Mouse (Mus musculus) olfactory bulb, adult 2 months (tissue): ENCODE results near the gene Tctex1d1. TPM values are rescaled to one million over a fixed set of nuclear protein-coding genes. Genes with fewer than 3 reads are reported as not detected.

Experiments
- H3K27ac ChIP-seq: fragments of 200-500 bp; 2 replicates; pipeline ENCODE4 v1.5.1; 2012; ENCODE audit warnings: low read depth, low read length; ENCODE audit not compliant: insufficient read depth
- H3K4me1 ChIP-seq: fragments of 200-500 bp; 2 replicates; pipeline ENCODE4 v1.6.1; 2012; ENCODE audit warnings: low read length; ENCODE audit not compliant: control insufficient read depth, insufficient read depth
- H3K4me3 ChIP-seq: fragments of 200-500 bp; 2 replicates; pipeline ENCODE4 v1.5.1; 2012; ENCODE audit warnings: mild to moderate bottlenecking, low read depth, low read length, moderate library complexity; ENCODE audit not compliant: insufficient read depth
- CTCF ChIP-seq: fragments of 200-500 bp; IDR thresholded peaks from 2 replicates; pipeline ENCODE4 v1.5.1; 2012; ENCODE audit warnings: low read depth, mild to moderate bottlenecking, low read length, moderate library complexity; ENCODE audit not compliant: insufficient read depth
- POLR2A ChIP-seq: fragments of 200-500 bp; IDR thresholded peaks from 2 replicates; pipeline ENCODE4 v1.6.1; 2012; ENCODE audit warnings: mild to moderate bottlenecking, low read depth, low read length, moderate library complexity; ENCODE audit not compliant: insufficient read depth
- WGBS: fragments of 180-500 bp; shearing (Covaris S2); methylation state at CpG from one replicate; pipeline ENCODE4 v1.1.7; 2018; 5-methylcytosine and 5-hydroxymethylcytosine counted together
- polyA plus RNA-seq: library from polyadenylated mRNA; stranded (reverse); fragments of >200 nt; gene quantifications from 2 replicates; pipeline ENCODE4 v1.2.4, GENCODE M21; 2012; ENCODE audit warnings: low replicate concordance; ENCODE audit not compliant: missing spikeins, insufficient read depth, insufficient read length

Tctex1d1 gene
- polyA plus RNA-seq, 1 experiment: not detected

DNA sequence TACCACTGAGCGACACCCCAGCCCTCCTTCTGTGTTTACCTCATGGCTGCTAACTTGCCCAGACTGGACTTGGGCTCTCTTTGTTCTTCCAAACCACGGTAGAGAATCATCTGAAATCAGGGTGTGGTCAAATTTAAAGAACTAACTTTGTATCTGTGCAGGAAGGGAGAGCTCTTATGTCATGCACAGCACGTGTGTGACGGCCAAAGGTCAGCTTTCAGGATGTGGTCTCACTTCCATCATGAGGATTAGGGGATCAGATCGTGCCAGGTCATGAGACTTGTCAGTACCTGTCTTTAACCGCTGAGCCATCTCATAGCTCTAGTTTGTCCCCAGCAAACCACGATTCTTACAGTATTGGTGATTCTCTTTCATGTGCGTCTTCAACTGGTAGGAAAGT lies 3.3 kb downstream of the Tctex1d1 start:
- 93% methylated on average over 8 of the region's 8 CpGs for WGBS
- TF ChIP-seq POLR2A (no peak), CTCF (no peak)
- H3K27ac ChIP-seq: no peak overlapping the region

DNA sequence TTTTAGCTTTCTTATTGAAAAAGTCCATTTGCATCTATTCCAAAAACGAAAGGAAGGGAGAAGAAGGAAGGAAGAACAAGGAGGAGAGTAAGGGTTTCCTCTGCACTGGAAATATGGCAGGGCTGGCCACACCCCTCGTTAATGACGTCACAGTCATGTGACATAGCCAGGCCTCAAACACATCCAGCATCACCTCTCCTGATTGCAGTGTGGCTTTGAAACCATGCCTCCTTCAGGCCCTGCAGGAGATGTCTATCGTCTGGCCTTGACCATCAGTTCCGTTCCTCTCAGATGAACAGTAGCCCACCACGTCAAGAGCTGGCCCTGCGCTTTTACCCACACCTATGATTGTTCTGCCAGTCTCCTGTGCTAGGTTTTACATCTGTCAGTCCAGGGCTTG lies 7.8 kb downstream of the Tctex1d1 start:
- WGBS: 82% methylated on average over 7 of the region's 7 CpGs
- TF ChIP-seq POLR2A (no peak), CTCF (no peak)
- no peak overlapping the region for H3K4me3 ChIP-seq
- H3K27ac ChIP-seq: no peak overlapping the region
- no peaks in the 10 kb centered on the region for H3K4me1 ChIP-seq

More for the DNA sequence above, 3.3 kb downstream of the Tctex1d1 start:
- H3K4me1 ChIP-seq: peaks cover 10% of the 10 kb centered on the region
- no peak overlapping the region for H3K4me3 ChIP-seq

DNA sequence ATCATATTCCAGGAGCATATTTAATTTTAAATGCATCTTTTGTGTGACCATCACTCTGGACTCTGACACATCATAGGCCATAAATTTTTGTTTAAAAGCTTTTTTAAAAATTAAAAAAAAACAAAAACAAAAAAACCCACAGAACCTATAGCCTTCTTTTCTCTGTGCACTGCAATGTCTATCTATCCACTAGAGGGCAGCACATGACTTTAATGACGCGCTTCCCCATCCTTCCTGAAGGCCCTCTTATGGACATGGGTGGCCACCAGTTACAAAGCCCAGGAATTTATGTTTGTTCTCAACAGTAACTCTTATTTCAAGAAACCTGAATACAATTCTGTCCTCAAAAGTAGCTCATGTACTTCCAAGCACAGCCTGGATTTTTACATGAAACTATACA lies 8.5 kb downstream of the Tctex1d1 start:
- H3K4me1 ChIP-seq: no peaks in the 10 kb centered on the region
- H3K4me3 ChIP-seq: no peak overlapping the region
- H3K27ac ChIP-seq: no peak overlapping the region
- 4% methylated on average over 2 of the region's 2 CpGs for WGBS
- no peak for TF ChIP-seq CTCF
- no peak for TF ChIP-seq POLR2A

DNA sequence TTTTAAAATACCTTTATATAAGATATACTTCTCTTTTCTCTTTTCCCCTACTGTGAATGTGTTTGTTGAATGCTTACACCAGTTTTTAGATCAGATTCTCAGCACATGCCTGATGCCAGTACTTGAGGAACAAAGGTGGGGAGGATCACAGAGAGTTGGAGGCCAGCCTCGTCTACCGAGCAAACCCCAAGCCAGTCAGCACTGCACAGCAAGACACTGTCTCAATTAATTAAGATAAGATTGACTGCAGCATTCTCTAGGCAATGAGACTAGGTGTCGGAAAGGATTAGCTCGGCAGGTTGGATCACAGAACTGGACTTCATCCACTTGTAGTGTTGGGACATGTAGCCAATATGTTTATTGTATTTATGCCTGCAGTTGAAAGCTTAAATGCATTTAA lies 8.9 kb downstream of the Tctex1d1 start:
- H3K4me1 ChIP-seq: no peaks in the 10 kb centered on the region
- TF ChIP-seq POLR2A (no peak), CTCF (no peak)
- no peak overlapping the region for H3K4me3 ChIP-seq
- 67% methylated on average over 4 of the region's 4 CpGs for WGBS
- H3K27ac ChIP-seq: no peak overlapping the region

DNA sequence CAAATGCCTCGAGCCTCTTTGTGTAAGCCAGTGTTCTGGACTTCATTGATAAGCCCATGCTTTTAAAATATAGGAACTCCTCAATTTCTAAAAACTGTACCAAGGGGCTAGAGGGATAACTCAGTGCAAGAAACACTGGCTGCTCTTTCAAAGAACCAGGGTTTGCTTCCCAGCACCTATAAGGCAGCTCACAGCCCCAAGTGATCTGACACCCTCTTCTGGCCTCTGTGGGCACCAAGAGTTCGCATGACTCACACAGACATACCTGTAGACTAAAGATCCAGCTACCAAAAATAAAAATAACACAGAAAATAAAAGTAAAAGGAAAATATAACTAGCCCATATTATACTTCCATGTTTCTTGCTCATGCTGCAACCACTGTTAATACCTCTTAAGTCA lies 9.3 kb downstream of the Tctex1d1 start:
- Histone ChIP-seq H3K4me1 (no peaks in the 10 kb centered on the region), H3K27ac (no peak overlapping the region), H3K4me3 (no peak overlapping the region)
- WGBS: 76% methylated on average over 2 of the region's 2 CpGs
- no peak for TF ChIP-seq CTCF
- no peak for TF ChIP-seq POLR2A

DNA sequence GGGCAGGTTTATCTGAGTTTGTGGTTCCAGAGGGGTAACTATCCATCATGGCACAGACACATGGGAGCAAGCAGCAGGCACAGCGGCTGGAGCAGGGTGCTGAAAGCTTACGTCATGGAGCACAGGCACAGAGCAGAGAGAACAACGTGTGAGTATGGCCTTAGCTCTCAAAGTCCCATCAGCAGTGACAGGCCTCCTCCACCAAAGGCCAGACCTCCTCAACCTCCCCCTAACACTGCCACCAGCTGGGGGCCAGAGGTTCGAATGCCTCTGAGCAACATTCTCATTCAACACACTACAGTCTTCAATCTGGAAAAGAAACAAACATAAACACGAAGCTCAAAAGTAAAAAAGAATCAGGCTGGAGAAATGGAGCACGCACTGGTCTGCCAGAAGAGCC lies 10.1 kb downstream of the Tctex1d1 start:
- WGBS: 86% methylated on average over 6 of the region's 6 CpGs
- no peak overlapping the region for H3K4me3 ChIP-seq
- no peaks in the 10 kb centered on the region for H3K4me1 ChIP-seq
- H3K27ac ChIP-seq: no peak overlapping the region
- TF ChIP-seq CTCF: no peak

DNA sequence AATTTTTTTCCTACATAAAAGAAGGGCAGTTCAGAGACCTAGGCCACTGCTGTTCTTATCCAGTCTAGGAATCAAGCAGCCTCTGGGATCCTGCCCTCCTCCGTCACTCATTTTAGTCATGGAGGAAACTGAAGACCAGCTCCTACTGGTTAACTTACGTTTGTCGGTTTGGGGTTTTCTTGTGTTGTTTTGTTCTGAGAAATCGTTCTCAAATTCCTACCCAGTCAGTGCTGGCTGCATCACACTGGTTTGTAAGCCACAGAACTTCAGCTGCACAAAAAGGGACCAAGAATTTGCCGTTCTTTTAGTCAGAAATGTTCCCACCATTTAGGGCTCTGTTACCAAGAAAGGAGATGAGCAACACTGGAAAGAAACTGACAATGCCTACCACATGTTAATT lies 11.0 kb downstream of the Tctex1d1 start:
- Histone ChIP-seq H3K4me3 (no peak overlapping the region), H3K27ac (no peak overlapping the region), H3K4me1 (no peaks in the 10 kb centered on the region)
- TF ChIP-seq CTCF (no peak), POLR2A (no peak)
- 77% methylated on average over 5 of the region's 5 CpGs for WGBS

DNA sequence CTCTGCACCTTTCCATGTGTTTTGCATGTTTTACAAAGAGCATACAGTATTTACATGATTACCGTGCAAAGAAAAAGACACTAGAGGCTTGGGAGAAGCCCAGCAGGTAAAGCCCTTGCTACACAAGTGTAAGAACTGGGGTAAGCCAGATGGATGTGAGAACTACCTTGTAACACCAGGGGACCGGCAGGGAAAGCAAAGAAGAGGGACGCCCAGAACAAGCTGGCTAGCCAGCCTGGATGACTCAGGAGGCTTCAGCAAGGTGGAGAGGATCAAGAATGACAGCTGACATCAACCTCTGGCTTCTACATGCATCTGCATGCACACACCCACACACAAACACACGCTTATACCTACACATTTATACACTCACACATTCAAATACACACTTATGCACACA lies 11.6 kb downstream of the Tctex1d1 start:
- no peaks in the 10 kb centered on the region for H3K4me1 ChIP-seq
- no peak for TF ChIP-seq CTCF
- H3K27ac ChIP-seq: no peak overlapping the region
- H3K4me3 ChIP-seq: no peak overlapping the region
- WGBS: 86% methylated on average over 4 of the region's 4 CpGs

DNA sequence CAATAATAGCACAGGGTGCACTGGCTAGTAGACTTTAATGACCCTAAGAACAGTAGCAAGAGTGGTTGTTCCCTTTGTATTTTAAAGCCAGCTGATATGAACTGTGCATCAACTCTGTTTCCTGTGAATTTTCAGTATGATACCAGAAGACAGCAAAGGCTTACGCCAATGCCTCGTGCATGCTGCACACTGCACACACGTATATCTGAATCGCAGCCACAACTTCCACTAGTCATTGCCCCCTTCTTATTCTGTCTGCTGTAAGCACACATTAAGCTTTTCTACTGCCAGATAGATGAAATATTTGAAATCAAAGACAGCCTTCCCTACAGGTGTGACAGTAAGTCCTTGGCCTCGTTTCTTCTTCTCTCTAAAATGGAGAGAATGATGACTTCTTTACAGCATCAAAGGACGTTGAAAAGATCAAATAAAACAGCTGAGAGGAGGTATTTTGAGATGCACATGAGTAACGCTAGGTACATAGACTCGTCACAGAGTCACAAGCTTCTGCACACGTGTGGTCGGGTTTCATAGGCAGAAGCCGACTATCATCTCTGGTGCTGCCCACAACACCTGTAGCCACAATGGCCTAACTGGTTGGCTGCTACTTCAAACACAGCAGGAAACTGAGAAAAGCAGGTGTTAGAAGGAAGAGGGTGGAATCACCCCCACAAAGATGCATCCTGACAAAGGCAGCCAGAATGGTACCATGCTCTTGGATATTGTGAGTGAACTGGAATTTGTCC lies 12.4 kb downstream of the Tctex1d1 start:
- Histone ChIP-seq H3K27ac (no peak overlapping the region), H3K4me1 (no peaks in the 10 kb centered on the region), H3K4me3 (no peak overlapping the region)
- TF ChIP-seq POLR2A: no peak
- no peak for TF ChIP-seq CTCF
- 88% methylated on average over 11 of the region's 11 CpGs for WGBS

DNA sequence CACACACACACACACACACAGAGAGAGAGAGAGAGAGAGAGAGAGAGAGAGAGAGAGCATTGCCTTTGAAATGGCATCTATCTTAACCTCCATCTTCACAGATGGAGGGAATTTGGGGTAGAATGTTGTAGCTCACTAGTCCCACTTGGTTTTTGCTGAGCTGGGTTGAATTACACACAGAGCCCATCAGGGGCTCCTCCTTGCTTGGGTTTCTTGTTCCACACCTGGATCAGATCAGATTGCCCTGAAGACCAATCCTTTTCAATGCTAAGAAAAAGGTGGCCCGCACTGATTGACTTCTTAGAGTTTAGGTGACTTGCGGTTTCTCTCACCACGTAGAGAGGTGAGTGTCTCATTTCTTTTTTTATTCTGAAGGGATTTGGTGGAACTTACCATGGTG lies 13.3 kb downstream of the Tctex1d1 start:
- Histone ChIP-seq H3K4me1 (no peaks in the 10 kb centered on the region), H3K27ac (no peak overlapping the region), H3K4me3 (no peak overlapping the region)
- 85% methylated on average over 3 of the region's 3 CpGs for WGBS
- TF ChIP-seq POLR2A: no peak
- no peak for TF ChIP-seq CTCF
